Mouse (Mus musculus) heart, embryonic 15.5 days (tissue): ENCODE results near the gene Alms1. TPM values are rescaled to one million over a fixed set of nuclear protein-coding genes. Genes with fewer than 3 reads are reported as not detected.
"Not testable (repeated sequence)": the region's sequence is repeated elsewhere in the genome, so short reads cannot be mapped to it uniquely, and the experiment has no call there.

Experiments used
- ATAC-seq: fragments of 200-750 bp; cut with Nextera tagmentation; replicated peaks from 2 replicates; pipeline ENCODE4 v1.8.0; 2017; ENCODE audit warnings: low read depth, moderate TSS enrichment; ENCODE audit not compliant: insufficient number of reproducible peaks, insufficient read depth, low FRiP score
- H3K27ac ChIP-seq: fragments of 300-500 bp; sonication (generic); 2 replicates; pipeline ENCODE4 v1.5.1; 2015; ENCODE audit warnings: mild to moderate bottlenecking, inconsistent platforms
- H3K27me3 ChIP-seq: fragments of 300-500 bp; sonication (generic); 2 replicates; pipeline ENCODE4 v1.6.1; 2015; ENCODE audit warnings: inconsistent platforms
- H3K36me3 ChIP-seq: fragments of 300-500 bp; sonication (generic); 2 replicates; pipeline ENCODE4 v1.6.1; 2015; ENCODE audit warnings: mild to moderate bottlenecking, inconsistent platforms
- H3K4me1 ChIP-seq: fragments of 300-500 bp; sonication (generic); replicated peaks from 2 replicates; pipeline ENCODE4 v1.6.1; 2015; ENCODE audit warnings: inconsistent platforms
- H3K4me2 ChIP-seq: fragments of 300-500 bp; sonication (generic); 2 replicates; pipeline ENCODE4 v1.6.1; 2015; ENCODE audit warnings: inconsistent platforms, mild to moderate bottlenecking, moderate library complexity
- H3K4me3 ChIP-seq: fragments of 300-500 bp; sonication (generic); 2 replicates; pipeline ENCODE4 v1.5.1; 2015; ENCODE audit warnings: mild to moderate bottlenecking, inconsistent platforms
- H3K9ac ChIP-seq: fragments of 300-500 bp; sonication (generic); 2 replicates; pipeline ENCODE4 v1.6.1; 2015; ENCODE audit warnings: mild to moderate bottlenecking, inconsistent platforms
- H3K9me3 ChIP-seq: fragments of 300-500 bp; sonication (generic); replicated peaks from 2 replicates; pipeline ENCODE4 v1.6.1; 2016; ENCODE audit warnings: inconsistent platforms
- WGBS: fragments of 180-500 bp; shearing (Covaris S2); methylation state at CpG from one replicate; pipeline ENCODE4 v1.1.7; 2015; ENCODE audit warnings: mixed read lengths; 5-methylcytosine and 5-hydroxymethylcytosine counted together
- polyA plus RNA-seq: library from polyadenylated mRNA; unstranded; fragments of >200 nt; fragmentation: Nextera tagmentation; extraction: Ambion mirVana; gene quantifications from 2 replicates; pipeline ENCODE4 v1.2.1, GENCODE M21; 2015

The Alms1 gene
- polyA plus RNA-seq, 1 experiment from 2014 or later = 1.9 TPM

DNA sequence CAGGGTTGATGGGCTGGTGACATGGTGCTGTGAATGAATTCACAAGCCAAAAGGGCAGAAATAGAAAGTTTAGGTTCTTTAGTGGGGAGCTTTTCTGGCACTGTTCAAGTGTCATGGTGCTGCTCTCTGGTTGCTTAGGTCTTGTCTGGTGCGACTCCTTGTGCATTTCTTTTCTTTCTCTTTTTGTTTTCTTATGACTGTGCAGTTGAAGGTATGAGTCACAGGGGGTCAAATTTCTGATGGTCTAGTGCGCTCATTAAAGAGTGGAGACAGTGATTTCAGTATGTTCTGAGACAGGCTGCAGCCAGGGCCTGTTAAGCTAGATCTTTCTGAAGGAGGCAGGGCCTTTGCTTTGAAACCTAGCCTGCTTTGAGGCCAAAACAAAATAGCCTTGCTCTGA lies 2.8 kb downstream of the Alms1 start:
- ATAC-seq = no peak
- Histone ChIP-seq H3K27me3 (no peaks in the 10 kb centered on the region), H3K36me3 (no peaks in the 10 kb centered on the region), H3K4me1 (peaks cover 16% of the 10 kb centered on the region), H3K27ac (no peak overlapping the region), H3K4me3 (no peak overlapping the region), H3K9me3 (no peaks in the 10 kb centered on the region), H3K9ac (no peak overlapping the region), H3K4me2 (no peak overlapping the region)
- WGBS = 76% methylated on average over 2 of the region's 2 CpGs

DNA sequence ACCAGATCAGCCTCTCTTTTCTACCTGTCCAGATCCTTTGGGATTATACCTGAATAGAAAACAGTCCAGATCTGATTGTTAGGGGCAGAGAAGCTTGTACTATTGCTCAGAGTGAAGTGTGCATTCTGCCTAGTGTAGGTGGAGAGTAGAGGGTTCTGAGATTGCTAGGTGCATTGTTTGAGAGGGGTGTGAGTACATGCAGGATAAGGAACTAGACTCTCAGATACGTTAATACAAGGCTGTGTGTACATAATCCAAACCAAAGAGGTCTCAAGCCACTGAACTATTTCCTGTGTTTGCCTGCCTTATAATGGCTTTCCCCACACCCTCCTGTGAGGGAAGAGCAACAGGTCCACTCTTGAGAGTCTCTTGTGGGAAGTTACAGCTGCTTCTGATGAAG lies 12.0 kb downstream of the Alms1 start:
- no peaks in the 10 kb centered on the region for H3K27me3 ChIP-seq
- H3K27ac ChIP-seq = no peak overlapping the region
- no peak for ATAC-seq
- no peaks in the 10 kb centered on the region for H3K9me3 ChIP-seq
- no peak overlapping the region for H3K4me2 ChIP-seq
- no peak overlapping the region for H3K4me3 ChIP-seq
- no peaks in the 10 kb centered on the region for H3K4me1 ChIP-seq
- H3K9ac ChIP-seq = no peak overlapping the region
- H3K36me3 ChIP-seq = no peaks in the 10 kb centered on the region
- 39% methylated on average over 1 of the region's 1 CpGs for WGBS

DNA sequence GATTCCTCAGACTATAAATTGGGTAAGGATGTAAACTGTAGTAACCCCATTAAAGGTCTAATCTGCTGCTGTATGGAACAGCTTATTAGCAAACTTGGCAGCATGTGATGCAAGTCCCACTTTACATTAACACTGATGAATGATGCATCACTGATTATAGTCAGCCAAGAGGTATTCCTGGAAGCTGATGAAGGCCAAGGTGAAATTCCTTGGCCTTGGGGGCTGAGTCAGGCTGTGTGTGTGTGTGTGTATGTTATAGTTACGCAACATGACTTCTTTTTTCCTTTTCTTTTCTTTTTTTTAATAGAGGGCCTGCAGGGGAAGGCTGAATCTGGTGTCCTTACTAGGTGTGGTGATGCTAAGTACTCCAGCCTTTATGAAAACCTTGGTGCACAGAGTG lies 23.2 kb downstream of the Alms1 start:
- Histone ChIP-seq H3K27me3 (no peaks in the 10 kb centered on the region), H3K9me3 (no peaks in the 10 kb centered on the region), H3K4me1 (no peaks in the 10 kb centered on the region), H3K4me2 (no peak overlapping the region), H3K27ac (no peak overlapping the region), H3K4me3 (no peak overlapping the region), H3K36me3 (peaks cover 25% of the 10 kb centered on the region), H3K9ac (no peak overlapping the region)
- WGBS = 100% methylated on average over 1 of the region's 1 CpGs
- no peak for ATAC-seq

DNA sequence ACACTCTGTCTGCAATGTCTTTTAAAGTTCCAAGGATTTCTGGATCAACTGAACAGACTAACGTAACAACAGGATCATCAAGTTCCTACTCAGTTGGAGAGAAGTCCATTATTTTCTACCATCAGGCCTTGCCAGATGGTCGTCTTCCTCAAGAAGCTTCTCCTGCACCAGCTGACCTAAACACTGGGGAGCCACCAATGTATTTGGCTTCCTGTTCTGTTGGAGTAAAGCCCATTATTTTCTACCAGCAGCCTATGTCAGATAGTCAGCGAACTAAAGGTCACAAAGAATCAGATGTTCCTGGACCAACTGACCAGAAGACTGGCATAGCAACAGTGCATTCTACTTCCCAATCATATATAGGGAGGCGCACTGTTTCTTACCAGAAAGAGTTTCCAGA lies 33.5 kb downstream of the Alms1 start:
- Histone ChIP-seq H3K27ac (no peak overlapping the region), H3K4me3 (no peak overlapping the region), H3K9ac (no peak overlapping the region), H3K4me2 (no peak overlapping the region), H3K4me1 (no peaks in the 10 kb centered on the region), H3K27me3 (no peaks in the 10 kb centered on the region), H3K9me3 (no peaks in the 10 kb centered on the region), H3K36me3 (peaks cover 52% of the 10 kb centered on the region)
- 90% methylated on average over 4 of the region's 4 CpGs for WGBS
- ATAC-seq = no peak

DNA sequence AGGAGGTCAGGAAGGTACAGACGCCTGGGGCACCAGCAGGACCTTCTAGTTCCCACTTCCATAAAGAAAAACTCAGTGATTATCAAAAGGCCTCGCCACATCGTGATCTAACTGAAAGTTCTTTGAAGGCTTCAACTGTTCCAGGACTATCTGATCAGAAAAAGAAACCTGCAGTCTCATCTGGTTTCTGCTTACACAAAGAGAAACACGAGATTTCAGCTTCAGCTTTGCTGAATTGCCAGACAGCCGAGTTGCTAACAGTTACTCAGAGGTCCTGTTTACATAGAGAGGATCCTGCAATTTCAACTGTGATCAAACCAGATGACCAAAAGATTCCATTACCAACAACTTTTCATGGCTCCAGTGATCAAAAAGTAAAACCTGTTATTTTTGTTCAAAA lies 34.3 kb downstream of the Alms1 start:
- H3K9ac ChIP-seq = no peak overlapping the region
- no peaks in the 10 kb centered on the region for H3K27me3 ChIP-seq
- ATAC-seq = no peak
- H3K27ac ChIP-seq = no peak overlapping the region
- H3K4me3 ChIP-seq = no peak overlapping the region
- peaks cover 56% of the 10 kb centered on the region for H3K36me3 ChIP-seq
- no peaks in the 10 kb centered on the region for H3K4me1 ChIP-seq
- H3K4me2 ChIP-seq = no peak overlapping the region
- 81% methylated on average over 5 of the region's 5 CpGs for WGBS
- no peaks in the 10 kb centered on the region for H3K9me3 ChIP-seq

DNA sequence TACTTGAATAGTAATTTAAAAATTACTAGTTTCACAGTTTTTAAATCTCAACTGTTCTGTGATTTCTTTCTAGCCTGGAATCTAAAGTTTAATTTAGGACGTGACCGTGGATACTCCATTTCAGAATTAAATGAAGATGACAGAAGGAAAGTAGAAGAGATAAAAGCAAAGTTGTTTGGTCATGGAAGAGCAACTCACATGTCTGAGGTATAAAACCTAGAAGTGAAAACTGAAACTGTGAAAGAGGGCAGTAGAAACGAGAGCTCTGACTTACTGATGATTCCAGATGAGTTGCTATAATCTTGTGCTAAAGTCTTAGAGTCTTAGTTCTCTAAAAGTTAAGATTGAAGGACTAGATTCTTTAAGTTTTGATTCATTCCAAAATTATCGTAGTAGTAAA lies 37.2 kb downstream of the Alms1 start:
- Histone ChIP-seq H3K27ac (no peak overlapping the region), H3K9me3 (no peaks in the 10 kb centered on the region), H3K4me1 (no peaks in the 10 kb centered on the region), H3K27me3 (no peaks in the 10 kb centered on the region), H3K4me2 (no peak overlapping the region), H3K9ac (no peak overlapping the region), H3K4me3 (no peak overlapping the region), H3K36me3 (peaks cover 63% of the 10 kb centered on the region)
- no peak for ATAC-seq
- WGBS = 90% methylated on average over 4 of the region's 4 CpGs

DNA sequence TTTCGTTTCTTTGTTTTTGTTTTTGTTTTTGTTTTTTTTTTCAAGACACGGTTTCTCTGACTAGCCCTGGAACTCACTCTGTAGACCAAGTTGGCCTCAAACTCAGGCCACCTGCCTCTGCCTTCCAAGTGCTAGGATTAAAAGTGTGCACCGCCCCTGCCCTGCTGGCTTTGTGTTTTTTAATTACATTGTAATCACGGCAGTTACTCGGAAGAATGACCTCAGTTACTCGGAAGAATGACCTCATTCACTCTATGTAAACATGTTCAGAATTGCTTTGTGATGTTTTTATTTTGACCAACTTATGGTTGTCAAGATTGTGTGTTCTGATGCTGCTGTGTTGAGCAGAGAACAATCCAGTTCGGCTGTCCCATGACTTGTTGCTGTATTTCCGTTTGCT lies 45.8 kb downstream of the Alms1 start:
- 72% methylated on average over 8 of the region's 8 CpGs for WGBS
- Histone ChIP-seq H3K4me1 (no peaks in the 10 kb centered on the region), H3K27me3 (no peaks in the 10 kb centered on the region), H3K27ac (no peak overlapping the region), H3K4me2 (no peak overlapping the region), H3K36me3 (peaks cover 11% of the 10 kb centered on the region), H3K4me3 (no peak overlapping the region), H3K9me3 (no peaks in the 10 kb centered on the region), H3K9ac (no peak overlapping the region)
- ATAC-seq = no peak

DNA sequence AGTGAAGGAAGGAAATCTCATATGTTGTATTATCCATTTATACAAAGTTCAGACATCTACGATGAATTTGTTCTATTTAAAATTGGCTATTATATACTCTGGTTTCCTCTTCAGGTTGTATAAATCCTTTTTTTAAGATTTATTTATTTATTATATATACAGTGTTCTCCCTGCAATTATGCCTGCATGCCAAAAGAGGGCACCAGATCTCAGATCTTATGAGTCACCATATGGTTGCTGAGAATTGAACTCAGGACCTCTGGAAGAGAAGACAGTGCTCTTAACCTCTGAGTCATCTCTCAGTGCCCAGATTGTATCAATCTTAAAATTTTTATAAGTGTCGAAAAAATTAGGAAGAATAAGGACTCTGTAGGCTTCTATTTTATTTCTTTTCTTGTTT lies 65.9 kb downstream of the Alms1 start:
- Histone ChIP-seq H3K27ac (no peak overlapping the region), H3K36me3 (peaks cover 5% of the 10 kb centered on the region; the same call in 1 of the 2 replicates), H3K9ac (no peak overlapping the region), H3K4me1 (no peaks in the 10 kb centered on the region), H3K4me2 (no peak overlapping the region), H3K27me3 (no peaks in the 10 kb centered on the region), H3K9me3 (no peaks in the 10 kb centered on the region), H3K4me3 (no peak overlapping the region)
- WGBS = 88% methylated on average over 2 of the region's 2 CpGs
- ATAC-seq = no peak

DNA sequence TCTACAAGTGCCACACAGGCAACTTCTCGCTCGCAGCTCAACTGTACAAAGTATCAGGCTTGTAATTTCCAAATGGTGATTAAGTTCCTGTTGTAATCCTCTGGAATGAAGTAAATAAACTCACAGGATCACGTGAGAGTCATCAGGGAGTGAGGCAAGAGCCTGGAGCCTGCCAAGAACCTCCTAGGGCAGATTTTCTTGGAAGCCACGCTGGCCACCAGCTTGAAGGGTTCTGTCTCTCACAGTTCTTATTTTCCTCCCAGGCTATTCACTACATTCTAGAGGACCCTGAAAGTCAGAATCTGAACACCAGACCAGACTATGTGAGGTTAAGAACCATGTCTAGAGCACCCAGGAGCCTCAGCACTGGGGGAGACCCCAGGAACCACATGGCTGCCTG lies 114.6 kb downstream of the Alms1 start:
- H3K4me2 ChIP-seq, H3K4me3 ChIP-seq, H3K9me3 ChIP-seq, H3K4me1 ChIP-seq, H3K36me3 ChIP-seq, H3K27ac ChIP-seq, H3K9ac ChIP-seq, H3K27me3 ChIP-seq, ATAC-seq: not testable (repeated sequence)
- WGBS = 70% methylated on average over 2 of the region's 4 CpGs

DNA sequence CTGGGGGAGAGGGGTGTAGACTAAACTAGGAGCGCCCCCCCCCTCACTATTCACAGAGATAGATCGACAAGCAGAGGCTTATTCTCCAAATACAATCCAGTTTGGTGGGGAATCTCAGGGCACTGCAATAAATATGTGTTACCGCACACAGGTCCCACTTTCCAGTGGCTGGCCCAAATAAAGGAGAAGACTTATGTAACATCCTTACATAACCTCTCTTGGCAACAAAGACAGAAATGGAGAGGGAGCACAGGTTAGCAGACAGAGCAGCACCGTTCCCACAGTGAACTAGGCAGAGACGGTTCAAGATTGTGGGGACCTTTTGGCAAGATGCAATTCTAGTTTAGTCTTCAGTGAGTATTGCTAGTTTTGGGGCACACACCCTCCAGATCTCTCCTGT lies 121.9 kb downstream of the Alms1 start:
- ATAC-seq, H3K4me1 ChIP-seq, H3K9me3 ChIP-seq, H3K27me3 ChIP-seq, H3K9ac ChIP-seq, H3K4me3 ChIP-seq, H3K27ac ChIP-seq, H3K4me2 ChIP-seq, H3K36me3 ChIP-seq: not testable (repeated sequence)
- 81% methylated on average over 5 of the region's 5 CpGs for WGBS

DNA sequence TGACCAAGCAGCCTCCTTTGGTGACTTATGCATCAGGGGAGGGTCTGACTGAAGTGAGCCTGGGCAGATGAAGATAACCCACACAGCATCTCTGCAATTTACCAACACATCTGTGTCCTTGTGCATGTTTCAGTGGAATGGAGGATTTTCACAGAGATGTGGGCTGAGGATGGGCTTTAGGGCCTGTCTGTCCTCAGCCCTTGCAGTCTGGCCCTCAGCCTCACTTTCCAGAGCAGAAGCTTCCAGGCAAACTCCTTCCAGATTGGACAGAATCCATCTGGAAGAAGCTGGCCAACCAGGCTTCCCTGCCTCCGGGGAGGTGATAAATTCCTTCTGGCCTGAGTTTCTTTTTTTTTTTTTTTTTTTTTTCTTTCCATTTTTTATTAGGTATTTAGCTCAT lies 122.3 kb downstream of the Alms1 start:
- H3K9ac ChIP-seq, H3K27ac ChIP-seq, H3K9me3 ChIP-seq, H3K27me3 ChIP-seq, H3K4me1 ChIP-seq, H3K4me3 ChIP-seq, H3K4me2 ChIP-seq, ATAC-seq, H3K36me3 ChIP-seq: not testable (repeated sequence)
- WGBS = 75% methylated on average over 1 of the region's 1 CpGs

DNA sequence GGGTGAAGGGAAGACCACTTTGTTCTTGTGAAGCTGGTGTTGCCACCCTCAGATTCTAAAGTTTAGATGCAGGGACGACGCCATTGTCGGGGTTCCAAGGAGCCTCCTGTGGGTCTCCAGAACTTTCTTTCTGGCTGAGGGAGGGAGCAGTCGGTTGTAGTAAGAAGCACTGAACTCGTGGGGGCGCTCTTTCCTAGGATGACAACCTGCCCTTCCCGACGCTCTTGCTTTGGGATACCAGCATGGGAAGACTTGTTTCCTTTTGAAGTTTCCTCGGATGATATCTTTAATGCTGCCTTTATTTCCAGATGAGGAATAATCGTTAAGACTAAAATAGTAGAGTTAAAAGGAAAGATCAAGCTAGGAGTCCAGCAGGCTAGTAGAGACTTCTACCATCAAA lies 125.8 kb downstream of the Alms1 start, which contains the start of gene Nat8f7:
TSS of gene Nat8f7 (minus strand) at position 101 of the 400 bp plus-strand sequence.
- H3K36me3 ChIP-seq, ATAC-seq, H3K27me3 ChIP-seq, H3K9ac ChIP-seq, H3K4me2 ChIP-seq, H3K4me3 ChIP-seq, H3K9me3 ChIP-seq, H3K4me1 ChIP-seq, H3K27ac ChIP-seq: not testable (repeated sequence)
- WGBS = 77% methylated on average over 10 of the region's 10 CpGs
